ENCODE assay signal across 15 mouse cellular contexts in genomic region chr10:83000169-83000568, GRCm38 (mm10).
"Had no signal": no experiment of that assay in that cellular context is flagged by ENCODE, and none has a peak within 500 bp of the region (broad histone marks: within the 10 kb centered on the region; RNA-seq: fewer than 3 reads in every experiment).

No protein-coding gene starts in this region.

- H3K4me2 ChIP-seq: liver, embryonic 13.5 days; midbrain, embryonic 13.5 days; neural tube, embryonic 13.5 days had no signal

- H3K27ac ChIP-seq: left cerebral cortex, adult 2 months; liver, embryonic 13.5 days; midbrain, embryonic 10.5 days; midbrain, embryonic 13.5 days; neural tube, embryonic 13.5 days had no signal

- H3K36me3 ChIP-seq: liver, embryonic 13.5 days; midbrain, embryonic 10.5 days; midbrain, embryonic 13.5 days; neural tube, embryonic 13.5 days had no signal

- H3K9ac ChIP-seq: liver, embryonic 13.5 days; midbrain, embryonic 13.5 days; neural tube, embryonic 13.5 days had no signal

- H3K4me1 ChIP-seq: midbrain, embryonic 13.5 days had no signal

- ATAC-seq: midbrain, embryonic 13.5 days; midbrain, embryonic 16.5 days had no signal

- H3K27me3 ChIP-seq: liver, embryonic 13.5 days; midbrain, embryonic 13.5 days; neural tube, embryonic 13.5 days had no signal

- DNase-seq: kidney, adult 18-20 months; kidney, postnatal 14 days; layer of hippocampus, postnatal 36 days; liver, embryonic 13.5 days; lung, adult 2 months; lung, postnatal 14 days; lung, postnatal 4 days; thymus, adult 18-20 months; thymus, postnatal 36 days had no signal

- H3K4me3 ChIP-seq: left cerebral cortex, adult 2 months; liver, embryonic 13.5 days; midbrain, embryonic 10.5 days; midbrain, embryonic 13.5 days; myocyte; neural tube, embryonic 13.5 days had no signal

- H3K9me3 ChIP-seq: liver, embryonic 13.5 days; midbrain, embryonic 10.5 days; midbrain, embryonic 13.5 days; neural tube, embryonic 13.5 days had no signal
